Mouse (Mus musculus) neural tube, embryonic 13.5 days (tissue): ENCODE measurements around the gene Ndufaf5. TPM values are rescaled to one million over a fixed set of nuclear protein-coding genes. Genes with fewer than 3 reads are reported as not detected.
"Not testable (repeated sequence)": the region's sequence is repeated elsewhere in the genome, so short reads cannot be mapped to it uniquely, and the experiment has no call there.

Experiments
- ATAC-seq: fragments of 200-750 bp; cut with Nextera tagmentation; 2 replicates; pipeline ENCODE4 v1.8.0; 2017; ENCODE audit warnings: low read depth, mild to moderate bottlenecking, moderate TSS enrichment, moderate library complexity
- H3K27ac ChIP-seq: fragments of 300-500 bp; sonication (generic); replicated peaks from 2 replicates; pipeline ENCODE4 v1.5.1; 2015; ENCODE audit warnings: moderate library complexity, mild to moderate bottlenecking, inconsistent platforms
- H3K27me3 ChIP-seq: fragments of 300-500 bp; sonication (generic); 2 replicates; pipeline ENCODE4 v1.6.1; 2015; ENCODE audit warnings: mild to moderate bottlenecking, inconsistent platforms
- H3K36me3 ChIP-seq: fragments of 300-500 bp; sonication (generic); 2 replicates; pipeline ENCODE4 v1.6.1; 2015; ENCODE audit warnings: mild to moderate bottlenecking, inconsistent platforms
- H3K4me1 ChIP-seq: fragments of 300-500 bp; sonication (generic); replicated peaks from 2 replicates; pipeline ENCODE4 v1.6.1; 2015; ENCODE audit warnings: inconsistent platforms
- H3K4me2 ChIP-seq: fragments of 300-500 bp; sonication (generic); 2 replicates; pipeline ENCODE4 v1.6.1; 2015; ENCODE audit warnings: inconsistent platforms, mild to moderate bottlenecking, moderate library complexity
- H3K4me3 ChIP-seq: fragments of 300-500 bp; sonication (generic); 2 replicates; pipeline ENCODE4 v1.5.1; 2015; ENCODE audit warnings: mild to moderate bottlenecking, inconsistent platforms
- H3K9ac ChIP-seq: fragments of 300-500 bp; sonication (generic); 2 replicates; pipeline ENCODE4 v1.6.1; 2015; ENCODE audit warnings: moderate library complexity, mild to moderate bottlenecking, inconsistent platforms
- H3K9me3 ChIP-seq: fragments of 300-500 bp; sonication (generic); 2 replicates; pipeline ENCODE4 v1.6.1; 2016; ENCODE audit warnings: inconsistent platforms
- WGBS: fragments of 180-500 bp; shearing (Covaris S2); methylation state at CpG from one replicate; pipeline ENCODE4 v1.1.7; 2015; 5-methylcytosine and 5-hydroxymethylcytosine counted together
- polyA plus RNA-seq: library from polyadenylated mRNA; unstranded; fragments of >200 nt; fragmentation: Nextera tagmentation; extraction: Ambion mirVana; gene quantifications from 2 replicates; pipeline ENCODE4 v1.2.1, GENCODE M21; 2015

The Ndufaf5 gene
- polyA plus RNA-seq = 47.1 and 48.2 TPM in 2 replicates

- Histone ChIP-seq H3K27me3 (no peaks in the 10 kb centered on the region), H3K4me3 (peak within 1 kb of the TSS; percentile 94), H3K9me3 (no peaks in the 10 kb centered on the region), H3K4me2 (peak within 1 kb of the TSS; percentile 96), H3K4me1 (peaks cover 30% of the 10 kb centered on the region), H3K36me3 (peaks cover 19% of the 10 kb centered on the region), H3K27ac (peak within 1 kb of the TSS; percentile 84), H3K9ac (peak within 1 kb of the TSS; percentile 87)
- peak; percentile 98 for ATAC-seq
- WGBS = under 1% methylated on average over 43 of the region's 43 CpGs
Observed at GRCm38 (mm10) chr2:140170127-140170802, at the start of gene Ndufaf5, which contains the start of gene Esf1. Ndufaf5 (plus strand) TSS chr2:140170649. Esf1 (minus strand) TSS chr2:140170564.

- H3K9me3 ChIP-seq = no peaks in the 10 kb centered on the region
- no peaks in the 10 kb centered on the region for H3K27me3 ChIP-seq
- no peak overlapping the region for H3K9ac ChIP-seq
- H3K4me2 ChIP-seq = no peak overlapping the region
- WGBS = 84% methylated on average over 2 of the region's 2 CpGs
- no peak overlapping the region for H3K27ac ChIP-seq
- H3K4me1 ChIP-seq = no peaks in the 10 kb centered on the region
- H3K36me3 ChIP-seq = peaks cover 72% of the 10 kb centered on the region
- H3K4me3 ChIP-seq = no peak overlapping the region
- no peak for ATAC-seq
Observed at GRCm38 (mm10) chr2:140125516-140125915, 44.9 kb upstream of the Ndufaf5 start.

GRCm38 (mm10) chr2:140151743-140152142, 18.7 kb upstream of the Ndufaf5 start, which contains the start of gene Gm17374:
Gm17374 (plus strand) TSS chr2:140152043.
- H3K4me3 ChIP-seq, ATAC-seq, H3K4me2 ChIP-seq, H3K9ac ChIP-seq, H3K9me3 ChIP-seq, H3K27me3 ChIP-seq, H3K27ac ChIP-seq, H3K4me1 ChIP-seq: not testable (repeated sequence)
- H3K36me3 ChIP-seq = peaks cover 32% of the 10 kb centered on the region
- WGBS = 85% methylated on average over 4 of the region's 4 CpGs

GRCm38 (mm10) chr2:140159186-140159730, 11.2 kb upstream of the Ndufaf5 start:
- H3K27me3 ChIP-seq = no peaks in the 10 kb centered on the region
- WGBS = 80% methylated on average over 3 of the region's 3 CpGs
- H3K4me1 ChIP-seq = no peaks in the 10 kb centered on the region
- H3K4me3 ChIP-seq = no peak overlapping the region
- H3K9ac ChIP-seq = no peak overlapping the region
- H3K4me2 ChIP-seq = no peak overlapping the region
- no peaks in the 10 kb centered on the region for H3K9me3 ChIP-seq
- no peak for ATAC-seq
- H3K36me3 ChIP-seq = peaks cover 44% of the 10 kb centered on the region
- no peak overlapping the region for H3K27ac ChIP-seq

GRCm38 (mm10) chr2:140163351-140163854, 7.0 kb upstream of the Ndufaf5 start:
- no peak overlapping the region for H3K27ac ChIP-seq
- ATAC-seq = no peak
- H3K4me1 ChIP-seq = no peaks in the 10 kb centered on the region
- H3K4me3 ChIP-seq = no peak overlapping the region
- H3K4me2 ChIP-seq = no peak overlapping the region
- no peaks in the 10 kb centered on the region for H3K9me3 ChIP-seq
- WGBS = 98% methylated on average over 5 of the region's 5 CpGs
- no peaks in the 10 kb centered on the region for H3K27me3 ChIP-seq
- peaks cover 32% of the 10 kb centered on the region for H3K36me3 ChIP-seq
- H3K9ac ChIP-seq = no peak overlapping the region

GRCm38 (mm10) chr2:140169057-140169456, 1.4 kb upstream of the Ndufaf5 start:
- Histone ChIP-seq H3K9me3 (no peaks in the 10 kb centered on the region), H3K27ac (no peak overlapping the region), H3K27me3 (no peaks in the 10 kb centered on the region), H3K36me3 (peaks cover 22% of the 10 kb centered on the region), H3K9ac (no peak overlapping the region), H3K4me1 (peaks cover 30% of the 10 kb centered on the region), H3K4me3 (no peak overlapping the region), H3K4me2 (peak overlapping the region; percentile 96; the same call in 1 of the 2 replicates)
- 89% methylated on average over 1 of the region's 1 CpGs for WGBS
- ATAC-seq = no peak

GRCm38 (mm10) chr2:140170803-140171553, 529 bp downstream of the Ndufaf5 start:
- no peaks in the 10 kb centered on the region for H3K9me3 ChIP-seq
- WGBS = 10% methylated on average over 28 of the region's 28 CpGs
- H3K27me3 ChIP-seq = no peaks in the 10 kb centered on the region
- peak overlapping the region; percentile 94 for H3K4me3 ChIP-seq
- peaks cover 23% of the 10 kb centered on the region for H3K36me3 ChIP-seq
- H3K4me2 ChIP-seq = peak overlapping the region; percentile 96
- peak overlapping the region; percentile 87 for H3K9ac ChIP-seq
- peaks cover 30% of the 10 kb centered on the region for H3K4me1 ChIP-seq
- H3K27ac ChIP-seq = peak overlapping the region; percentile 84
- ATAC-seq = peak; percentile 80

- H3K4me3 ChIP-seq, H3K27ac ChIP-seq, H3K9ac ChIP-seq, H3K4me2 ChIP-seq, H3K27me3 ChIP-seq, ATAC-seq, H3K9me3 ChIP-seq, H3K4me1 ChIP-seq: not testable (repeated sequence)
- peaks cover 51% of the 10 kb centered on the region for H3K36me3 ChIP-seq
- WGBS = 92% methylated on average over 3 of the region's 3 CpGs
Observed at GRCm38 (mm10) chr2:140185685-140186210, 15.3 kb downstream of the Ndufaf5 start.

GRCm38 (mm10) chr2:140200713-140201112, 30.3 kb downstream of the Ndufaf5 start:
- no peaks in the 10 kb centered on the region for H3K27me3 ChIP-seq
- no peak overlapping the region for H3K27ac ChIP-seq
- ATAC-seq = no peak
- 75% methylated on average over 2 of the region's 2 CpGs for WGBS
- peaks cover 46% of the 10 kb centered on the region for H3K36me3 ChIP-seq
- no peak overlapping the region for H3K9ac ChIP-seq
- no peaks in the 10 kb centered on the region for H3K4me1 ChIP-seq
- no peak overlapping the region for H3K4me2 ChIP-seq
- H3K4me3 ChIP-seq = no peak overlapping the region
- H3K9me3 ChIP-seq = no peaks in the 10 kb centered on the region

GRCm38 (mm10) chr2:140202573-140202972, 32.1 kb downstream of the Ndufaf5 start:
- Histone ChIP-seq H3K36me3 (peaks cover 52% of the 10 kb centered on the region), H3K9me3 (no peaks in the 10 kb centered on the region), H3K4me1 (no peaks in the 10 kb centered on the region), H3K4me3 (no peak overlapping the region), H3K4me2 (no peak overlapping the region), H3K27me3 (no peaks in the 10 kb centered on the region), H3K27ac (no peak overlapping the region), H3K9ac (no peak overlapping the region)
- WGBS = 96% methylated on average over 5 of the region's 5 CpGs
- no peak for ATAC-seq

- H3K27me3 ChIP-seq = no peaks in the 10 kb centered on the region
- ATAC-seq = no peak
- peaks cover 46% of the 10 kb centered on the region for H3K36me3 ChIP-seq
Observed at GRCm38 (mm10) chr2:140203756-140204155, 33.3 kb downstream of the Ndufaf5 start.

More at GRCm38 (mm10) chr2:140203756-140204155, 33.3 kb downstream of the Ndufaf5 start:
- 92% methylated on average over 7 of the region's 7 CpGs for WGBS
- H3K4me1 ChIP-seq = no peaks in the 10 kb centered on the region
- H3K4me3 ChIP-seq = no peak overlapping the region
- H3K4me2 ChIP-seq = no peak overlapping the region
- no peak overlapping the region for H3K9ac ChIP-seq
- no peaks in the 10 kb centered on the region for H3K9me3 ChIP-seq
- H3K27ac ChIP-seq = no peak overlapping the region
